31 mouse cellular contexts compared by ENCODE assay signal in genomic region chr15:85900318-85900717, GRCm38 (mm10). TPM values are rescaled to one million over a fixed set of nuclear protein-coding genes. Genes with fewer than 3 reads are reported as not detected.
A peak's percentile ranks its signal among the peaks of the same experiment; 100 is the strongest.
DNase-seq lines count a peak whose midpoint lies in the region; ATAC-seq lines count a peak whose summit lies in the region.
"Had no signal": no experiment of that assay in that cellular context is flagged by ENCODE, and none has a peak within 500 bp of the region (broad histone marks: within the 10 kb centered on the region; RNA-seq: fewer than 3 reads in every experiment).

No protein-coding gene starts in this region.

- no peak overlapping the region for H3K4me3 ChIP-seq in forebrain, embryonic 12.5 days (replicated peaks)
- no peak overlapping the region for H3K4me3 ChIP-seq in forebrain, embryonic 11.5 days (ENCODE audit: low read depth, low read length)
- no peak overlapping the region for H3K4me3 ChIP-seq in neural tube, embryonic 13.5 days
- H3K4me3 ChIP-seq in neural tube, embryonic 15.5 days (replicated peaks): no peak overlapping the region
- H3K4me3 ChIP-seq: embryonic facial prominence, embryonic 10.5 days; embryonic facial prominence, embryonic 15.5 days; heart, embryonic 12.5 days; limb, embryonic 12.5 days; lung, embryonic 15.5 days; neural tube, embryonic 12.5 days had no signal

- H3K36me3 ChIP-seq in forebrain, embryonic 12.5 days (replicated peaks): peaks cover 73% of the 10 kb centered on the region
- peaks cover 2% of the 10 kb centered on the region; the same call in 1 of the 2 replicates for H3K36me3 ChIP-seq in forebrain, embryonic 11.5 days (ENCODE audit: control insufficient read depth, insufficient read depth, low read length)
- H3K36me3 ChIP-seq in neural tube, embryonic 13.5 days: peaks cover 60% of the 10 kb centered on the region
- peaks cover 22% of the 10 kb centered on the region for H3K36me3 ChIP-seq in neural tube, embryonic 15.5 days

- no peaks in the 10 kb centered on the region for H3K9me3 ChIP-seq in forebrain, embryonic 12.5 days
- no peaks in the 10 kb centered on the region for H3K9me3 ChIP-seq in forebrain, embryonic 11.5 days (ENCODE audit: control insufficient read depth, low read length)
- no peaks in the 10 kb centered on the region for H3K9me3 ChIP-seq in neural tube, embryonic 13.5 days
- H3K9me3 ChIP-seq in neural tube, embryonic 15.5 days (replicated peaks): no peaks in the 10 kb centered on the region
- H3K9me3 ChIP-seq: embryonic facial prominence, embryonic 10.5 days; embryonic facial prominence, embryonic 15.5 days; G1E; heart, embryonic 12.5 days; limb, embryonic 12.5 days; lung, embryonic 15.5 days; neural tube, embryonic 12.5 days had no signal

- 0 out of 2 replicates have a peak overlapping the region, but pooled peaks have one; percentile 19 for H3K27ac ChIP-seq in forebrain, embryonic 12.5 days
- no peak overlapping the region for H3K27ac ChIP-seq in forebrain, embryonic 11.5 days (ENCODE audit: low read depth, low read length)
- 0 out of 2 replicates have a peak overlapping the region, but pooled peaks have one; percentile 3 for H3K27ac ChIP-seq in neural tube, embryonic 13.5 days (replicated peaks)
- H3K27ac ChIP-seq in neural tube, embryonic 15.5 days (replicated peaks): no peak overlapping the region
- H3K27ac ChIP-seq: embryonic facial prominence, embryonic 10.5 days; embryonic facial prominence, embryonic 15.5 days; kidney, postnatal 0 days; limb, embryonic 12.5 days; lung, embryonic 15.5 days; neural tube, embryonic 12.5 days had no signal

- no peak for ATAC-seq in forebrain, embryonic 12.5 days (ENCODE audit: low FRiP score)
- ATAC-seq in forebrain, embryonic 11.5 days (replicated peaks; ENCODE audit: low FRiP score): no peak
- ATAC-seq in neural tube, embryonic 13.5 days (ENCODE audit: low read depth): no peak
- ATAC-seq in neural tube, embryonic 15.5 days (ENCODE audit: low FRiP score): no peak
- ATAC-seq: hindbrain, embryonic 16.5 days; intestine, embryonic 16.5 days; midbrain, embryonic 16.5 days had no signal

- H3K4me1 ChIP-seq in forebrain, embryonic 12.5 days: no peaks in the 10 kb centered on the region
- H3K4me1 ChIP-seq in forebrain, embryonic 11.5 days (replicated peaks; ENCODE audit: control insufficient read depth, insufficient read depth, low read length): 0 out of 2 replicates have a peak, but pooled peaks cover 2% of the 10 kb centered on the region
- peaks cover 6% of the 10 kb centered on the region; the same call in 1 of the 2 replicates for H3K4me1 ChIP-seq in neural tube, embryonic 13.5 days (replicated peaks)
- H3K4me1 ChIP-seq in neural tube, embryonic 15.5 days: peaks cover 8% of the 10 kb centered on the region
- H3K4me1 ChIP-seq: embryonic facial prominence, embryonic 15.5 days; heart, embryonic 12.5 days; limb, embryonic 12.5 days; lung, embryonic 15.5 days had no signal

- no peak overlapping the region for H3K4me2 ChIP-seq in forebrain, embryonic 12.5 days
- H3K4me2 ChIP-seq in forebrain, embryonic 11.5 days (ENCODE audit: low read depth, low read length, severe bottlenecking): no peak overlapping the region
- no peak overlapping the region for H3K4me2 ChIP-seq in neural tube, embryonic 13.5 days
- no peak overlapping the region for H3K4me2 ChIP-seq in neural tube, embryonic 15.5 days
- H3K4me2 ChIP-seq: embryonic facial prominence, embryonic 15.5 days; heart, embryonic 12.5 days; limb, embryonic 12.5 days; liver, embryonic 11.5 days; lung, embryonic 15.5 days; midbrain, embryonic 11.5 days; neural tube, embryonic 12.5 days had no signal

- no peak overlapping the region for H3K9ac ChIP-seq in forebrain, embryonic 12.5 days
- no peak overlapping the region for H3K9ac ChIP-seq in forebrain, embryonic 11.5 days (ENCODE audit: low read length)
- H3K9ac ChIP-seq in neural tube, embryonic 13.5 days: no peak overlapping the region
- no peak overlapping the region for H3K9ac ChIP-seq in neural tube, embryonic 15.5 days (replicated peaks)
- H3K9ac ChIP-seq: embryonic facial prominence, embryonic 15.5 days; heart, embryonic 12.5 days; limb, embryonic 12.5 days; lung, embryonic 15.5 days; neural tube, embryonic 12.5 days had no signal

- peak; percentile 45 for DNase-seq in adrenal gland, adult 2 months
- no peak for DNase-seq in adrenal gland, postnatal 4 days (ENCODE audit: low spot score in 2 of 2)
- no peak for DNase-seq in forebrain, embryonic 11.5 days (ENCODE audit: low spot score)
- no peak for DNase-seq in layer of hippocampus, postnatal 25 days (ENCODE audit: extremely low spot score in 1 of 2, low spot score in 1 of 2)
- no peak for DNase-seq in liver
- DNase-seq: cerebellum, adult 11 months; cerebellum, adult 9-11 months; gastrocnemius, postnatal 36 days; heart, adult 18-20 months; heart, postnatal 4 days; kidney, adult 8-10 months; lung, postnatal 36 days; thymus, adult 2 months; thymus, postnatal 36 days had no signal

- 92% methylated on average over 8 of the region's 8 CpGs for WGBS in forebrain, embryonic 12.5 days
- WGBS in forebrain, embryonic 11.5 days: 94% methylated on average over 8 of the region's 8 CpGs
- 85% methylated on average over 8 of the region's 8 CpGs for WGBS in neural tube, embryonic 13.5 days
- 86% methylated on average over 8 of the region's 8 CpGs for WGBS in neural tube, embryonic 15.5 days

- no peaks in the 10 kb centered on the region for H3K27me3 ChIP-seq in forebrain, embryonic 12.5 days
- no peaks in the 10 kb centered on the region for H3K27me3 ChIP-seq in forebrain, embryonic 11.5 days (ENCODE audit: control insufficient read depth, insufficient read depth, low read length)
- no peaks in the 10 kb centered on the region for H3K27me3 ChIP-seq in neural tube, embryonic 13.5 days
- no peaks in the 10 kb centered on the region for H3K27me3 ChIP-seq in neural tube, embryonic 15.5 days (replicated peaks)
- H3K27me3 ChIP-seq: CH12.LX; embryonic facial prominence, embryonic 15.5 days; limb, embryonic 12.5 days; lung, embryonic 15.5 days; neural tube, embryonic 12.5 days had no signal

RNA-seq across cellular contexts. Expression of gene Trmu, which starts 21.2 kb away (rescaled TPM):
- 10 to 100 TPM; 19.8 to 27.6 TPM for total RNA-seq in adrenal gland, adult 2 months (2021)
- polyA plus RNA-seq in adrenal gland, adult 2 months (2012; rRNA removed): 9.8 and 16.1 TPM in 2 replicates
- total RNA-seq in adrenal gland, postnatal 4 days (2021): 10 to 100 TPM; 50.2 to 51.1 TPM
- 43.2 and 48.0 TPM in 2 replicates for polyA plus RNA-seq in forebrain, embryonic 12.5 days (2016; fragmentation: Nextera tagmentation; extraction: Ambion mirVana)
- polyA plus RNA-seq in forebrain, embryonic 11.5 days (2014; fragmentation: Nextera tagmentation; extraction: Ambion mirVana): 35.7 and 38.6 TPM in 2 replicates
- polyA plus RNA-seq in neural tube, embryonic 13.5 days (2015; fragmentation: Nextera tagmentation; extraction: Ambion mirVana): 43.3 and 45.8 TPM in 2 replicates
- polyA plus RNA-seq in neural tube, embryonic 15.5 days (2015; fragmentation: Nextera tagmentation; extraction: Ambion mirVana): 50.9 and 51.9 TPM in 2 replicates
- total RNA-seq in layer of hippocampus, postnatal 25 days (2021): 10 to 100 TPM; 25.0 to 37.2 TPM

RNA-seq across cellular contexts. Expression of gene Gtse1, which starts 40.8 kb away (rescaled TPM):
- total RNA-seq in adrenal gland, adult 2 months (2021): 1 to 10 TPM in 1 of 2 experiments, under 1 TPM in 1; 0.66 to 1.1 TPM
- polyA plus RNA-seq in adrenal gland, adult 2 months (2012; rRNA removed): 2.0 and 2.9 TPM in 2 replicates
- total RNA-seq in adrenal gland, postnatal 4 days (2021): 10 to 100 TPM in 1 of 2 experiments, 1 to 10 TPM in 1; 8.9 to 10.1 TPM
- polyA plus RNA-seq in forebrain, embryonic 12.5 days (2016; fragmentation: Nextera tagmentation; extraction: Ambion mirVana): 44.1 and 44.6 TPM in 2 replicates
- 60.8 and 62.7 TPM in 2 replicates for polyA plus RNA-seq in forebrain, embryonic 11.5 days (2014; fragmentation: Nextera tagmentation; extraction: Ambion mirVana)
- 5.0 and 5.6 TPM in 2 replicates for polyA plus RNA-seq in neural tube, embryonic 13.5 days (2015; fragmentation: Nextera tagmentation; extraction: Ambion mirVana)
- 3.5 and 8.4 TPM in 2 replicates for polyA plus RNA-seq in neural tube, embryonic 15.5 days (2015; fragmentation: Nextera tagmentation; extraction: Ambion mirVana)
- total RNA-seq in layer of hippocampus, postnatal 25 days (2021): under 1 TPM; 0.64 to 0.92 TPM

Comparison
In these comparisons a context has a peak if more than half of its experiments do, and no peak if none do; other contexts are left out.
1. H3K27ac ChIP-seq: peak in forebrain, embryonic 12.5 days (single experiment) and neural tube, embryonic 13.5 days (single experiment); none in forebrain, embryonic 11.5 days (single experiment) and neural tube, embryonic 15.5 days (single experiment).